Mouse (Mus musculus) regulatory T cell (primary cell): ENCODE results near the gene Sgsm3.

ENCODE experiments used
- in situ Hi-C: fragments of 300-600 bp; cut with MboI, MseI; formaldehyde crosslinking; loops from one replicate; pipeline ENCODE4 v1.15.1; 2025; ENCODE audit warnings: high pct_unique_total_duplicates

Gene Sgsm3

DNA sequence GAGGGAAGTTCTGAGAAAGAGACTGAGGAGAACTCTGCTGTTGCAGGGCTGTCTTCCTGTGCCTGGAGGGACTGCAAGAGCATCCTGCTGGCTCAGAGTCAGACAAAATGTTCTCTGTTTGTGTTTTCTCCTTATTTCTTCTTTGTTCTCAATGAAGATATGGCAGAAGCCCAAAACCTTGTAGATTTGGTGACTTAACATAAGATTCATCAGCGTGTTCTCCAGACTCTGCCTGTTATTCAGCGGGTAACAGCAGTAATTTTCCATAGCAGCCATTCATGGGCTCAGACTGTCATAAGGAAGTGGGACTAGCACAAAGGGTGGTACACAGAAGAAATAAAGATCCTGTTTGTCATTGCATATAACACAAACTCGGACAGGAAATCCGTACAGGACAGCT, 2.0 kb downstream of the Sgsm3 start:
- in situ Hi-C loops = no loop called here

DNA sequence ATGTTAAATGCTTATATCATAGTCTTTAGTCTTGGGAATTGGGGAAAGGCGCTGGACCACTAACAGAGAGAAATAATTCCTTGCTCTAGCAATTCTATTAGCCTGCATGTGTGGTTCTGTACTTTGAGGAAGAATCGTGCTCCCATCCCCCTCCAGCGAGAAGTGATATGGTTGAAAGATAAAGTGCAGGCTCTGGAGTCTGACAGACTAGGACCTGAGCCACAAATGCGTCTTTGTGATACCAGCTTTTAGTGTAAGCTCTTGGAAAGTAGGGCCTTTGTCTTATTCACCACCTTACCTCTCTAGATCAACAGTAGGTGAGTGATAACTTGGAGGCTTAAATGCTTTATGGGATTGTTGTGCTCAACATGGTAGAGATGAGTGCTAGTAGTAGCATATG, 3.6 kb downstream of the Sgsm3 start:
- in situ Hi-C loops = no loop called here

DNA sequence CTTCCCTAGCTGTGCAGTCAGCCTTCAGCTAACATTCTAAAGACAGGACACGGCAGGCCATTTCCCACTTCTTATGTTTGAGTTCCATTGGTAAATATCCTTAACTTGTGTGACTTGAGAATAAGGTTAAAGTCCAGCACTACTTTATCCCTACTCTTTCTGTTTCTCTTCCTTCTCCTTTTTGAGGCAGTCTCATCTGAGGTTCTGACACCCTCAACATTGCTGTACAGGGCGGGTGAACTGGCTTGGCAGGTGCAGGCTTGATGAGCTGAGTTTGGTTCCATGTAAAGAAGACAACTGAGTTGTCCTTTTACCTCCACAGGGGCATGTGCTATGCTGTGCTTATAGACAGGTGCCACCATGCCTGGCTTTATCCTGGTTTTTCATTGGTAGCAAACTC, 5.7 kb downstream of the Sgsm3 start:
- in situ Hi-C loops = no loop called here

DNA sequence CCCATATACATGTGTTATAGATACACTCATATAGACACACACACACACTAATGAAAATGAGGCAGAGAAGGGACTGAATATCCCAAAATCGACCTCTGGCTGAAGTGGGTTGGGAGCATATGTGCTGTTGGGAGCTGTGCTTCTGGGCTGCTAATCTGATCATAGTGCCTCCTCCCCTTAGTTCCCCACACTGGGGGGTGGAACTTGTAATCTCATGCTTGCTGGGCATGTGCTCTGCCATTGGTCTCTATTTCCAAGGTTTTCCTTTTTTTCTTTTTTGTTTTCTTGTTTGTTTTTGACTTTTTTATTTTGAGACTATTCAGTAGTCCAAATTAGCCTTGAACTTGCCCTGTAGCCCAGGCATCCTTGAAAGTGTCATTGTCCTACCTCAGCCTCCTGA, 10.8 kb downstream of the Sgsm3 start:
- in situ Hi-C loops = no loop called here

DNA sequence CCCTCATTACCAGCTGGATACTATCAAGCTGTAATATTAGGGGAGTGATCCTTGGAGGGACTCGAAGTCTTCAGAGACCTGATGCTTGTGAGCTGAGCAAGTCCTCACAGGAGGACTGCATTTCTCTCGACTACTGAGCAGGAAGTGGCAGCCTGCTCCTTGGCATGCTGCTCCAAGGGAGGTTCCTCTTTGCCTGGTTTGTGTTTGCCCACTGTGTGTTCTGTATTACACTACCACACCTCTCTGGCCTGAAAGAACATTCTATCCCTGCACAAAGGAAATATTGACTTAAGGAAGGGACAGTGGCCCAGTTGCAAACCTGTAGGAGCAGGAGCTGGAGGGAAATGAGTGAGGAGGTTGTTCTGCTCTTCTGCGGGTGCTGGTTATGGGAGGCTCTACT, 12.1 kb downstream of the Sgsm3 start:
- in situ Hi-C loops = no loop called here

DNA sequence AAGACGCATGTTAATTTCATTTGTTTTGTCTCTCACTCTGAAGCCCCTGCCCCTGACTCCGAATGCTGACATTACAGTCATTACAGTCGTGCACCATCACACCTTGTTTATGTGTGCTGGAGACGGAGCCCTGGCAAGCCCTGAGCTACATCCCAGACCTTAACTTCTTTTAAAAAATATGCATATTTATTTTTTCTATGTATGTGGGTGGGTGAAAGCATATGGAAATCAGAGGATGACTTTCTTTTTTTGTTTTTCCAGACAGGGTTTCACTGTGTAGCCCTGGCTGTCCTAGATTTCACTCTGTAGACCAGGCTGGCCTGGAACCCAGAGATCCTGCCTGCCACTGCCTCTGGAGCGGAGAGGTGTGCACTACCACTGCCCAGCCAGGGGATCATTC, 17.4 kb downstream of the Sgsm3 start:
- in situ Hi-C loops = no loop called here

DNA sequence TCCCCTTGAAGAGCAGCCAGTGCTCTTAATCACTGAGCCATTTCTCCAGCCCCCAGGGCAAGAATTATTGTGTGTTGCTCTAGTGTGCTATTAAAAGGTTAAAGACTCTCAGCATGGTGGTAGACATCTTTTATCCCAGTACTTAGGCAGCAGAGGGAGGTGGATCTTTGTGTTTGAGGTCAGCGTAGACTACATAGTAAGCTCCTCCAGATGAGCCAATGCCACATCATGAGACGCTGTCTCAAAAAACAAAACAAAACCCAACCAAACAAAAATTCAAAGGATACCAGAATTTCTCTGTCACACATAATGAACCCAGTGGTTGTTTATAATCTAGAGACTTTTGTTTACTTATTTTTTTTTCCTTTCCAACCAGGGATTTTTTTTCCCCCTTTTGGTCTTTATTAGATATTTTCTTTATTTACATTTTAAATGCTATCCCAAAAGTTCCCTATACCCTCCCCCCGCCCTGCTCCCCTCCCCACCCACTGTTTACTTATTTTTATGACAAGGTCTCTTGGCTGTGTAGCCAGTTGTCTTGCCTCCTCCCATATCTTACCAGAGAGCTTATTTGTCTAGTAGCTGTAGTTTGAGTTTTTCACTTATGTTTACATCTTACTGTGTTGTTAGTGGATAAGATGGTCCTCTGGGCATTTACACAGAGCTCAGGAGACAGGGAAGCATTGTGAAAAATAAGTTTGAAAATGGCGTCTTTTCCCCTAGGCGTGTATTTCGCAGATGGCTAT, 18.7 kb downstream of the Sgsm3 start:
- in situ Hi-C loops = no loop called here

DNA sequence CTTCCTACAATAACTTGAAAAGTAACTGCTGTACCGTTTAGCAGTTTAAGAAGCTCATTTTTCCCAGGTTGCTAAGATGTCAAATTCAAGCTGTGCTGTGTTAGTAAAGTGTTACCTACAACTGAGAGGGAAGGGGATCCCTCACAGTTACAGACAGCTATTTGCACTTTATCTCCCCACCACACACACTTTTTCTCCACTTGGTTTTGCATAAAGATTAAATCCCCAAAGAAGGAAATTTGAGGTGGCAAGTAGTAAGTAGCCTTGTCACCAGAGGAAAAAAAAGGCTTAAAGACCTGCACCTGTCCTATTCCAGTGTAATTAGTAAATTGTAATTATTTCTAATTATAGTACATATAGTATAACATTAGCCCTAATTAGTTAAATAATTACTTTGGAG, 19.5 kb downstream of the Sgsm3 start:
- in situ Hi-C loops = no loop called here

DNA sequence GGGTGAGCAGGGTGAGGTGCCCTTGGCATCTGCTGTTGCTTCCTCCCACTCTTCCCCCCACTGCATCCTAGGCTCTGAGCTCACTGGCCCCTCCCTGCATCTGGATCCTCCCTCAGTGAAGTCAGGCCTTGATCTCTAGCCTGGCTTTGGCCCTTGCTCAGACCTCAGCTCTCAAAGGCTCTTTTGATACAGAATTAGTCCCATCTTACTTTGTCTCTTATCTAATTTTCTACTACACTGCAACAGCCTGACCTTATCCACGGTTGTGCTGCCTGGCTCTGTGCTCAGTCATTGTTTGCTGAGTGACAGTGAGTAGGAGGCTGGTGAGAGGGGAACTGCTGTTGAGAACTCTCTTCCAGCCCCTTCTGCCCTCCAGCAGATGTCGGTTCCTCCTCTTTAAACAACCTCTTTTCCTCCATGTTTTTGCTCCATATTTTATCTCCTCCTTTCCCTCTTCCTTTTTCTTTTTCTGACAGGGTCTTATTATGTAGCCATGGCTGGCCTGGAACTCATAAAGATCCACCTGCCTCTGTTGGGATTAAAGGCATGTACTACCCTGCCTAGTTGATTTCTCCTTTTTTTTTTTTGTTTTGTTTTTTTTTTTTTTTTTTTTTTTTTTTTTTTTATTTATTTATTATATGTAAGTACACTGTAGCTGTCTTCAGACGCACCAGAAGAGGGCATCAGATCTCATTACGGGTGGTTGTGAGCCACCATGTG, 23.0 kb downstream of the Sgsm3 start:
- in situ Hi-C loops = loop anchor here (25.0 kb wide), 1 partner anchor 1838 kb away; the partner anchor contains the start of gene Sox10

DNA sequence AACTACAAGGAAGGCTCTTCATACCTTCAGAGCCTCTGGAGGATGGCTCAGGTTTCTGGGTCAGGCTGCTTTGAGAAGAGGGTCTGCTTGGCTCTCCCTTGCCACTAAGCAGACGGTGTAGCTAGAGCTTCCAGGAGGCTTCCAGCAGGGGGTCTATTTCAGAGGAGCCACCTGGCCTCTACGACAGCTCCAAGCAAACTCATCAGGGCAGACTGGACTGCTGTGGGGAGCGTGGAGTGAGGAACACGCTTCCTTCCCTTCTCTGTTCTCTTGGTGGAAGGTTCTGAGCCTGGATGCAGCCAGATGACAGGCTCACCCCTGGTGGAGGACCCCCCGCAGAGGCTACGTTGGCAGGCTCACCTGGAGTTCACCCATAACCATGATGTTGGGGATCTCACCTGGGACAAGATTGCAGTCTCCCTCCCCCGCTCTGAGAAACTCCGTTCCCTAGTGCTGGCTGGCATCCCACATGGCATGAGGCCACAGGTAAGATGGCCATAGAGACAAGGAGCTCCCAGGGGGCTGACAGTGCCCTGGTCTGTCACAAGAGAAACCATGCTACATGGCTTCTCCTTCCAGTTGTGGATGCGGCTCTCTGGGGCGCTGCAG, 28.7 kb downstream of the Sgsm3 start:
- in situ Hi-C loops = loop anchor here (25.0 kb wide), 1 partner anchor 1844 kb away; the partner anchor contains the start of gene Sox10

DNA sequence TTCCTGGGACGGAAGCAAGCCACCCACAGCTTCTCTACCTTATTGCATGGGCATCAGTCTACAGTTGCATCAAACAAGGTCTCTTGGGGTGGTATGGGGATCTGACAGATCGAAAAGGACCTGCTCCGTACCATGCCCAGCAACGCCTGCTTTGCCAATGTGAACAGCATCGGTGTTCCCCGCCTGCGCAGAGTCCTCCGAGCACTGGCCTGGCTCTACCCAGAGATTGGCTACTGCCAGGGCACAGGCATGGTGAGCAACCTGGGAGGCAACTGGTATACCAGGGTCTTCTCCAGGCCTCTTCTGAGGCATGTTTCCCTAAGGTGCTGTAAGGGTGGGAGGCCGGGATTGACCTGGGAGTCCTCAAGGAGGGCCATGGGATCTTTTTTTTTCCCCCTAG, 29.8 kb downstream of the Sgsm3 start:
- in situ Hi-C loops = loop anchor here (25.0 kb wide), 1 partner anchor 1845 kb away; the partner anchor contains the start of gene Sox10

DNA sequence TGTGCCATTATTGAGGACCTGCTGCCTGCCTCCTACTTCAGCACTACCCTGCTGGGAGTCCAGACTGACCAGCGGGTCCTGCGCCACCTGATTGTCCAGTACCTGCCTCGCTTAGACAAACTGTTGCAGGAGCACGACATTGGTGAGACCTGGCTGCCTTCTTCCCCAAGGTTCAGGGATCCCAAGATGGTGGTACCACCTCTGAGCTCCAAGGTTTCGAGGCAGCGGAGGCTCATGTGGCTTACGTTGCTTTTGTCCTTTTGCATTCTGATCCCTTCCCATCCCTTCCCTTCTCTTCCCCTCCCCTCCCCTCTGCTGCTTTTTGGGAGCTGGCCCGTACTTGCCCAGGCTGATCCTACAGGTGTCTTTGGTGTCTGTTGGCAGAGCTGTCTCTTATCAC, 30.3 kb downstream of the Sgsm3 start:
- in situ Hi-C loops = loop anchor here (25.0 kb wide), 1 partner anchor 1846 kb away; the partner anchor contains the start of gene Sox10

DNA sequence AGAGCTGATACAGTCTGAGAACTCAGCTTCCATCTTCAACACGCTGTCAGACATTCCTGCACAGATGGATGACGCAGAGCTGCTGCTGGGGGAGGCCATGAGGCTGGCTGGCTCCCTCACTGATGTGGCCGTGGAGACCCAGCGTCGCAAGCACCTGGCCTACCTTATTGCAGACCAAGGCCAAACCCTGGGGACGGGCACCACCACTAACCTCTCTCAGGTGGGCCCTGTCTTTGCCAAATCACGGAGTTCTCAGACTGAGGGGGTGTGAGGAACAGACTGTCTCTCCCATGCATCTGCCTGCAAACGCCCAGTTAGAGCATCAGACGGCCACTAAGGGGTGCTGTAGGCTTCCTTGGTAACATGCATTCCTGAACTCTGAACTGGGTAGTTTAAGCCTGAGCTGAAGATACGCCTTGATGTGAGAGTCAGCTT, 31.1 kb downstream of the Sgsm3 start:
- in situ Hi-C loops = loop anchor here (25.0 kb wide), 1 partner anchor 1846 kb away; the partner anchor contains the start of gene Sox10

DNA sequence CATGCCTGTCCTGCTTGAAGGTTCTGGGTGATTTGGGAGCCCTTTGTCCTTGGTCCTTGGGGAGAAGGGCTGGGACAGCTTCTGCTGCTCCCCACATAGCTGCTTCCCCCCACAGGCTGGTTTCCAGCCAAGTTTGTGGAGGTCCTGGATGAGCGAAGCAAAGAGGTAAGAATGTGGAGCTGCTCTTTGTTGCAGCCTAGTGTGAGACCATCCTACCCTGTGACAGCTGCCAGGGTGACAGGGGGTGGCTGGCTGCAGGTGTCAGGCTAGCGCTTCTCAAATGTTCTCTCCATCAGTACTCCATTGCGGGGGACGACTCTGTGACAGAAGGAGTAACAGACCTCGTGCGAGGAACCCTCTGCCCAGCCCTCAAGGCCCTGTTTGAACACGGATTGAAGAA, 32.5 kb downstream of the Sgsm3 start:
- in situ Hi-C loops = loop anchor here (25.0 kb wide), 1 partner anchor 1848 kb away; the partner anchor contains the start of gene Sox10

DNA sequence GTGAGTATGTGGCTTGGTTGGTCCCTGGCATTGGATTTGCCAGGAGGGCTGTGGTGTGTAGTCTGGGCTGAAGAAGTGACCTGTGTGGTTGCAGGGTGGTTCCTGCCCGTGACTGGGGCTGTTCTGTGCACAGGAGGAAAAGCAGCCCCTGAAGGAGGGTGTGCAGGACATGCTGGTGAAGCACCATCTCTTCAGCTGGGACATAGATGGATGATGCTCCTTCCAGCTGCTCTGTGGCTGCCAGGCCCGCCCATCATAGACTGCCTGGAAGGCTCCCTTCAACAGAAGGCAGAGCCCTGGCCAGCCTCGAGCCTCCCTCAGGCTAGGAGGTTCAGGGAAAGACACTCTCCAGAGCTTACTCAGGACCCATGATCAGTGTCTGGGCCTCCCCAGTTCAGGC, 34.0 kb downstream of the Sgsm3 start:
- in situ Hi-C loops = loop anchor here (25.0 kb wide), 1 partner anchor 1849 kb away; the partner anchor contains the start of gene Sox10

DNA sequence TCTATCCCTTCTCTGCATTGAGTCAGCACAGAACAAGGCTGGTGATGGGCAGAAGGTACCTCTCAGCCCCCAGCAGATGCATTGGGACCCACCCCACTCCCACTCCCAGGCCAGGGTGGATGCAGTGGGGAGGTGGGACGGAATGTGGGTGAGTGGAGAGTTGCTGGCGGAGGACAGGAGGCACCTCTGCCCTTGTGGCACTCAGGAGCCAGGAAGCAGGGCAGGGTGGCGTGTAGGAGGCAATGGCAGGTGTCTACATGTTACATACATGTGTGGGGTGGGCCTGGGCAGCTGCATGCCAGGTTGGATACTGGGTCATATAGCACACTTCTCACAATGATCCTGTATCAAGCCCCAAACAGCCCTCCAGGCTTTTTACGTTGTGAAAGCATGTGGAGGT, 34.8 kb downstream of the Sgsm3 start:
- in situ Hi-C loops = loop anchor here (25.0 kb wide), 1 partner anchor 1850 kb away; the partner anchor contains the start of gene Sox10

DNA sequence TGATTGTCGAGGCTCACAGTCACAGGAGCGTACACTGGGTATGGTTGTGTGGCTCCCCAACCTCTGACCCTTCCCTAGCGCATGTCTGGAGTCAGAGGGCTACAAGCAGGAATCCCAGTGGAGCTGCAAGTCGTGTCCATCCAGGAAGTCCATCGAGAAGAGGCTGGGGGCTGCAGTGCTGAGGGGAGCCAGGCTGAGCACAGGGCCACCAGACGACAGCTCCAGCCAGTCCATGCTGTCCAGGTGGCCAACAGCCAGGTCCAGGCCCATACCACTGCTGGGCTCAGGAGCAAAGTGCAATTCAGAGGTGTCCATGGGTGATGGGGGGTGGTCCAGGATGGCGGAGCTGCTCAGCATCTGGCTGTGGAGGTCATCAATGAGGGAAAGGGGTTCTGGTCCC, 35.6 kb downstream of the Sgsm3 start:
- in situ Hi-C loops = loop anchor here (25.0 kb wide), 1 partner anchor 1851 kb away; the partner anchor contains the start of gene Sox10

DNA sequence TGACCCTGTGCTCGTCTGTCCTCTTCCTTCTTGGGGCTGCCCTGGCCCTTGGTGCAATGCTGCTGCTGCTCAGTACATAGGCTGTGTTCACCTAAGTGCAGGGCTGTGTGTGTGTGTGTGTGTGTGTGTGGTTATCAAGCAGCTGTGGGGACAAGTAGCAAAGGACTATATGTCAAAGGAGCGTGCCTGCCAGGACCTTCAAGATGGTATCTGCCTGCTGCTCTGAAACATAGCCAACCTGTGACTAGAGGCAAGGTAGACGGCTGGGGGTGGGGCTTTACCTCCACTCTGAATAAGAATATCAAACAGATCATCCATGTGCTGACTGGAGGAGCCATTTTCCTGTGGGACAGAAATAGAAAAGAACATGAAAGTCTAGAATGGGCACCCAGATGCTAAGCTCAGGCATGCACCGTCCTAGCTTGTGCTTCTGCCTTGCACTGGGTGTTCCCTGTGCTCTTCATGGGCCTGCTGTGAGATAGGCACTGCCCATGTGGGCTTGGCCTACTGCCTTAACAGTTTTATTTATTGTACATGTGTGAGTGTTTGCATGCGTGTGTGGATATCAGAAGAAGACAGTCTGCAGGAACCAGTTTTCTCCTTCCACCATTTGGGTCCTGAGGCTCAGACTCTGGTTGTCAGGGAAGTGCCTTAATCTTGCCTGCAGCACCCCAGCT, 37.6 kb downstream of the Sgsm3 start:
- in situ Hi-C loops = loop anchor here (25.0 kb wide), 1 partner anchor 1853 kb away; the partner anchor contains the start of gene Sox10

DNA sequence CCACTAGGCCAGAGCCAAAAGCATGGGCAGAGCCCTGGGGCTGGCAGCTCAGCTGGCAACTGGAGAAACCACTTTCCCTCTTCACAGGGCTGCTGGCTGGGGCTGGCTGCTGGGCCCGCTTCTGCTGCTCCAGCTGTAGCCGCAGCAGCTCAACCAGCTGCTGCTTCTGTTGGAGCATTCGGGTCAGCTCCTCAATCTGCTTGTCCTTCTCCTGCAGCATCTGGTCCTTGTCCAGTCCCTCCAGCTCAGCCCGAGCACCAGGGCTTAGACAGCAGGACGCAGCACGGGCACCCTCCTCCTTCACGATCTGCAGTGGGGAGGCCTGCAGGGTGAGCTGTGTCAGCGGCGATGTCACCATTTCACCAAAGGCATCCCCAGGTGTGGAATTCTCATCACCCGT, 38.9 kb downstream of the Sgsm3 start:
- in situ Hi-C loops = loop anchor here (25.0 kb wide), 1 partner anchor 1854 kb away; the partner anchor contains the start of gene Sox10

DNA sequence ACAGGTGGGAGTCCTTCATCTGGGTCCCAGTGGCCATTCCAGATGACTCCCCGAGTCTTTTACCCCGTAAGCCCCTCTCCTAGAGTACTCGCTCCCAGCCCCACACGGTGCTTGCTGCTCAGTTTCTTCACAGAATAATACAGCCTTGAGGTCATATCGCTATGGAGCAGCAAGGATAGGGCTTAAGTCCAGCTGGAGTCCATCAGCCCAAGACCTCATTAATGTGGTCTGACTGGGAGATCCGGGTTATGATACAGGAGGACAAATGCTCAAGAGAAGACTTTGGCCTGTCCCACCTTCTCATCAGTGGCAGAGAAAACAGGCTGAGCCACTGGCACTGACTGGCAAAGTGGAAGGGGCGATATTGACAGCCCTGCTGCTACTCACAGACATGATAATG, 39.7 kb downstream of the Sgsm3 start:
- in situ Hi-C loops = loop anchor here (25.0 kb wide), 1 partner anchor 1855 kb away; the partner anchor contains the start of gene Sox10

DNA sequence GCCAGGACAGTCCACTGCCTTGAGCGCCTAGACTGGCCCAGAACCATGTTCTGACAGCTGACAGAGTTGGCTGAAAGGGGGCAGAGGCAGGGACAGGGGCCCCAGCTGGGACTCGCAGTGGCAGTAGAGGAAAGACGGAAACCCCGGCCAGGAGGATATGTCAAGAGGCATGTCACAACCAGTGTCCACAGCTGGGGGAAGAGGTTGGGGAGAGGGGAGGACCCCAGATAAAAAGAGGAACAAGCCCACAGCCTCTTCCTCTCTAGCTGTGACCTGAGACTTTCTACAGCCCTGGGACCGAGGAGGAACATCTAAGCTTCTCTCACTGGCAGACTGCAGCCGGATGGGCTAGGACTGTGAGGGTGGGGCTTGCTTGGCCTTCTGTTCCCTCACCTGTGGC, 43.8 kb downstream of the Sgsm3 start:
- in situ Hi-C loops = loop anchor here (25.0 kb wide), 1 partner anchor 1859 kb away; the partner anchor contains the start of gene Sox10
